Mouse (Mus musculus) WW6 (cell line): Measurements from ENCODE around the gene Cebpg.

Source experiments
- DNase-seq: peaks from one replicate; pipeline ENCODE4 v3.0.0-alpha.2; 2013; ENCODE audit warnings: low read depth, low spot score

Cebpg gene

GRCm38 (mm10) chr7:35025409-35026275 is 30.7 kb downstream of the Cebpg start:
- peak; percentile 31 for DNase-seq

GRCm38 (mm10) chr7:35024426-35024825 is 31.9 kb downstream of the Cebpg start:
- no peak for DNase-seq

- DNase-seq: no peak
Measured at GRCm38 (mm10) chr7:35023251-35023650, 33.1 kb downstream of the Cebpg start.

GRCm38 (mm10) chr7:35021365-35021764 is 35.0 kb downstream of the Cebpg start:
- DNase-seq: no peak

GRCm38 (mm10) chr7:35015252-35015651 is 41.1 kb downstream of the Cebpg start:
- no peak for DNase-seq

- DNase-seq: no peak
Measured at GRCm38 (mm10) chr7:35013228-35013627, 43.1 kb downstream of the Cebpg start.

- DNase-seq: no peak
Measured at GRCm38 (mm10) chr7:35006661-35007060, 49.7 kb downstream of the Cebpg start.

- no peak for DNase-seq
Measured at GRCm38 (mm10) chr7:35003171-35003737, 53.1 kb downstream of the Cebpg start.

GRCm38 (mm10) chr7:35000839-35001238 is 55.5 kb downstream of the Cebpg start:
- DNase-seq: peak; percentile 9
